Mouse (Mus musculus) thymus, postnatal 4 days (tissue): ENCODE results near the gene Fam107b.

Experiments used
- DNase-seq: peaks from one replicate; pipeline ENCODE4 v3.0.0; 2021

Fam107b gene

GRCm38 (mm10) chr2:3608868-3609854 lies 38.9 kb downstream of the Fam107b start:
- no peak for DNase-seq

- no peak for DNase-seq
Measured at GRCm38 (mm10) chr2:3618446-3618845, 48.2 kb downstream of the Fam107b start.

GRCm38 (mm10) chr2:3621568-3621967 lies 51.3 kb downstream of the Fam107b start:
- DNase-seq = no peak

GRCm38 (mm10) chr2:3622158-3622557 lies 51.9 kb downstream of the Fam107b start:
- DNase-seq = no peak

- no peak for DNase-seq
Measured at GRCm38 (mm10) chr2:3623207-3623980, 53.1 kb downstream of the Fam107b start.

- no peak for DNase-seq
Measured at GRCm38 (mm10) chr2:3623981-3624584, 53.8 kb downstream of the Fam107b start.

GRCm38 (mm10) chr2:3629096-3629495 lies 58.8 kb downstream of the Fam107b start:
- DNase-seq = no peak

GRCm38 (mm10) chr2:3629741-3630140 lies 59.5 kb downstream of the Fam107b start:
- DNase-seq = peak; percentile 71

- DNase-seq = no peak
Measured at GRCm38 (mm10) chr2:3630769-3631477, 60.6 kb downstream of the Fam107b start.

GRCm38 (mm10) chr2:3633137-3633536 lies 62.8 kb downstream of the Fam107b start:
- DNase-seq = no peak

GRCm38 (mm10) chr2:3636771-3637170 lies 66.5 kb downstream of the Fam107b start:
- DNase-seq = no peak

GRCm38 (mm10) chr2:3641001-3641770 lies 70.9 kb downstream of the Fam107b start:
- DNase-seq = no peak

- no peak for DNase-seq
Measured at GRCm38 (mm10) chr2:3642949-3643348, 72.7 kb downstream of the Fam107b start.

- no peak for DNase-seq
Measured at GRCm38 (mm10) chr2:3645741-3646140, 75.5 kb downstream of the Fam107b start.

GRCm38 (mm10) chr2:3649171-3649570 lies 78.9 kb downstream of the Fam107b start:
- no peak for DNase-seq

- no peak for DNase-seq
Measured at GRCm38 (mm10) chr2:3654606-3655005, 84.3 kb downstream of the Fam107b start.

GRCm38 (mm10) chr2:3656091-3656490 lies 85.8 kb downstream of the Fam107b start:
- DNase-seq = no peak

- DNase-seq = no peak
Measured at GRCm38 (mm10) chr2:3656834-3657233, 86.5 kb downstream of the Fam107b start.

GRCm38 (mm10) chr2:3657376-3657775 lies 87.1 kb downstream of the Fam107b start:
- DNase-seq = peak; percentile 53

GRCm38 (mm10) chr2:3657811-3658730 lies 87.8 kb downstream of the Fam107b start:
- peak; percentile 87 for DNase-seq

GRCm38 (mm10) chr2:3658900-3659299 lies 88.6 kb downstream of the Fam107b start:
- DNase-seq = no peak
